Mouse (Mus musculus): ENCODE results near the gene Clcnka.

DNA sequence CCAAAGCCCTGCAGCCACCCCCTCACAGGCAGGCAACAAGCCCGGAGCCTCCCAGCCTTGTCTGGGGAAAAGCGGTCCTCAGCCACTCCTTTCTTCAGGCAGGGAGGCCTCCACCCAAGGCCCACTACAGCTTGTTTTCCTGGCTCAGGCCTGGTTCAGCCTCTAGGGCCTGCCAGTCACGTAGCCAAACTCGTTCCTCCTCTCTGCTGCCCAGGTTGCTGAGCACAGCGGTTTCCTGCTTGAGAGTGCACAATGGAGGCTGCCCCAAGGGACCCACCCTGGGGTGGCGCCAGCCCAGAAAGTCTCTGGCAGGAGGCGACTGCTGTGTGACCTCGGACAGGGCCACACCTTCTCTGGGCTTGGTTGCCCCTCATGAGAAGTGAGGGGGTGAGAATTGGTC is 44.7 kb downstream of the Clcnka start:
- TF ChIP-seq POLR2A (IDR thresholded peaks at IDR 0.05; ENCODE audit: borderline replicate concordance, insufficient read depth, low read length) (no peak), CTCF (IDR thresholded peaks at IDR 0.05; ENCODE audit: borderline replicate concordance, insufficient read depth, low read depth, low read length) (no peak)
